Mouse (Mus musculus) frontal cortex, adult (tissue): ENCODE results near the gene Rarb.
"Not testable (repeated sequence)": the region's sequence is repeated elsewhere in the genome, so short reads cannot be mapped to it uniquely, and the experiment has no call there.

Source experiments
- ATAC-seq: cut with Nextera tagmentation; 2 replicates; pipeline ENCODE4 v1.9.2; 2017; ENCODE audit warnings: mild to moderate bottlenecking, moderate library complexity, mixed read lengths; ENCODE audit not compliant: low TSS enrichment

Rarb gene

DNA sequence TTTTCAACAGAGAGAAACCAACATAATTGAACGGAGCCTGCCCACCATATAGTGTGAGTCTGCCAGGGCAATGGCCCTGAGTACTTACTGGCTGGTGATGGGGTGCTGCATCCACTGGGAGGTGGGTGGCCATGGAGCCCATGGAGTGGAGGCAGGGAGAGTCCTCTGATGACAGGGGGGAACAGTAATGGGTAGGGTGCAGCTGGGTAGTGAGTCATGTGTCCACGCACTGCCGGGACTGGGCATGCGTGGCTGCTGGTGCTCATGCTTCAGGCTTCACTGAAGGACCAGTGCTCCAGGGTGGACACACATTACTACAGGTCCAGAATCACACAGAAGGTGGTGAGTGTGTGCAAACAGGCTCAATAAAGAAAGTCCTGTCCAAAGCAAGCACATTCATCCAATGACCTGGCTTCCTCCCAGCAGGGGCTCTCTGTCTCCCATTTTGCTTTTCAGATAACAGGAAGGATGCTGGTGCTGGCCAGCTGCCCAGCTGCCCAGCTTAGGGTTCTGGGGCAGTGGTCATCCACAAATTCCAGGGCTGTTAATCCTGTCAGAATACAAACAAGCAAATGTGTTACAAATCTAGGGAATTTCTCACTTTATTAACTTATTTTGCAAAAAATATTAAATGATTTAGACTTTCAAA is at the start of gene Rarb:
Gene Rarb, minus strand, starts transcription at position 555 of the 649 bp plus-strand sequence.
- ATAC-seq, result no peak

GRCm38 (mm10) chr14:16842036-16842435 is 23.1 kb upstream of the Rarb start:
- ATAC-seq, result no peak

- ATAC-seq, result no peak
Observed at GRCm38 (mm10) chr14:16841597-16841989, 22.6 kb upstream of the Rarb start.

DNA sequence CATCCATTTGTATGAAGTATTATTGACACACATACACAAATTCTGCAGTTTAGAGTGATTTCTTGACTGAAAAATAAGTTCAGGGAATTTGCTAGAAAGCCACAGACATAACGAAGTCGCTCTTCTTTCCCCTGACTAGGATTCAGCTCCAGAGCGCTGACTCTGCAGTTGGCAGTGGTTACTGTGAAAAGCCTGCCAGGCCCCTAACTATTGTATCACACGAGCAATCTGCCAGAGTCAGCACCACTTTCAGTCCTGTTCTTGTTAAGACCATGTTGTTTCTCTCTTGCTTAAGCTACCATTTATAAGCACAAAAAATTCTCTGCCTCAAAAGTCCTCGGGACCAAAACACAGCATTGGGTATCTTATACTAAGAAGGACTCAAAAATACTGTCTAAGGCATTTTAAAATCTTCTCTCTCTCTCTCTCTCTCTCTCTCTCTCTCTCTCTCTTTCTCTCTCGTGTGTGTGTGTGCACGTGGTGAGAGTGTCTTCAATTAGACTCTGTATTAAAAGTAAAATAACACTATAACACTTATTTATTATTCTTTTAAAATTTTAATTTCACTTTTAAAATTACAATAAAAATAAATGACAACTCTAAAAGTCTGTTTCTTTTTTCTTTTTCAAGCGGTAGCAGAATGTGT is 22.1 kb upstream of the Rarb start:
- peak; percentile 92 for ATAC-seq

DNA sequence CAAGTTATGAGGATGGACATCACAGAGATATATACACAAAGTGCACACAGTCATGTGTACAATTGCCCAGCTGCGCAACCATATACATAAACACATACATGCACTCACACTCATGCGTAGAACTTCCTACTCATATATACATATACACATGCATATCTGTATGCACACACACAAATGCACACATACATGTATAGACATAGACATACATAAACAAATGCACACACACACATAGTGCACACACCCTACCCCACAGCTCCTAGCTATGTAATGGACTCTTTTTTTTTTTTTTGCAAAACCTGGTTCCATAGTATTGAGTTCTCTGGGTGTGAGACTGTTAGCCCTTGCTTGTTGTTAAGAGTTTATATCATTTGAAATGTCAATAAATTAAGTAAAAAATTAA is 21.2 kb upstream of the Rarb start:
- no peak for ATAC-seq

GRCm38 (mm10) chr14:16815096-16815741 is 3.7 kb downstream of the Rarb start:
- no peak for ATAC-seq

DNA sequence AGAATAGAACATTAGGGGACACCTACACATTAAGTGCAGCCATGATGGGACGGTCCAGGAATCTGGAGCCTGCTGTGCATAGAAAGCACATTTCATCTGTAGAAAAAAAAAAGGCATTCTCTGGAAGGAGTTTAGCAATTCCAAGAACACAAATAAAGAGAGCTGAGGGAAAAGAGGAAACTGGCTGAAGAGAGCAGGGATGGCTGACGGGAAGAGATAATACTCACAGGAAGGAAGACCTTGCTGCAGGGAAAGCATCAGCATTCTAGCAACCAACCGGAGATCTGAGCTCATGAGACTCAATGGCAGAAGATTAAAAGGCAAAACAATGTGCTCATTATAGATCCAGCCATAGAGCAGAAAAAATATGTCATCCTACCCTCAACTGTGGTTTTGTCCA is 12.8 kb downstream of the Rarb start:
- no peak for ATAC-seq

GRCm38 (mm10) chr14:16790161-16790560 is 28.8 kb downstream of the Rarb start:
- ATAC-seq, result no peak

- no peak for ATAC-seq
Observed at GRCm38 (mm10) chr14:16781942-16782541, 36.9 kb downstream of the Rarb start.

DNA sequence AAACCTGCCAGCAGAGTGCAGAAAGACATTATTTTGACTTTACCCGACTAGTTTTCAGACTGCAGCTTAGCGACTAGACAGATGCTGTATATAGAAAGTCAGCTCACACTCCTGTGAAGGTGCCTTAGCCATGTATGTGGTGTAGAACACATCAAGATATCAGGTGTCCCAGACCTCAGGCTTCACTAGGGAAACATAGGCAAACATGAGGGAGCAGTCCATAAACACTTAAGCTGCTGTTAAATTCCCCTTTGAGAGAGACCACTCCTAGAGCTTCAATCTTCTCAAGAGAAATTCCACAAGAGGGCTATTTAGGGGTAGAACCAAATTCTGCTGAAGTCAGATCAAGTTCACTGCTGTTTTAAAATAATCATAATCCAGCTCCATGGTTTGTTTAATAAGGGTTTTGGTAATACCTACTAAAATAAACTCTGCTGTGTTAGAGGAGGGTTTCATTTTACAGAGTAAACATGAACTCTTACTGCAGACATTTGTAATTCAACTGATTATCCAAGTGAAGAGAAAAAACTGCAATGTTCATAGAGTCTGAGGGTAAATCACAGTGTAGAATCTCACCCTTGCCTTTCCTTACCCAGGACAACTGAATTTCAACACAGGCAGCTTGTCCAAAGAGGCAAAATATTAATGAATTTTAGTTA is 42.1 kb downstream of the Rarb start:
- ATAC-seq, result no peak

GRCm38 (mm10) chr14:16772927-16773326 is 46.0 kb downstream of the Rarb start:
- ATAC-seq, result no peak

DNA sequence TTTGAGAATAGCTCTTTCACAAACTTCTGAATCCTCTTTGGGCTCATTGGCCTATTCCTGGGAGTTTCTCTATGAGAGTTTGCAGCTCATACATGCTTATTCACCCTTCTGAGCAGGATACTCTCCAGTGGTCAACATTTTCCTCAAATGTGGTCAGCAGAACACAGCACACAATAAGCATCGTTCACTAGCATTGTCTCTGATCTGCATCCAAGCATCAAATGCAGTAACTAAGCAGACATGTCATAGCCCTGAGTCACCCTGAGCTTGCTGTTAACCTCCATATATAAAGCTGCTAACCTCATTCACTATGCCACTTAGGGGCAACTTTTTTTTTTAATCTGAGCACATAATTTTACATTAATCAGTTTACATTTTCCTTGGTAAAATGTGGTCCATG is 53.1 kb downstream of the Rarb start:
- ATAC-seq, result no peak

GRCm38 (mm10) chr14:16762773-16763172 is 56.2 kb downstream of the Rarb start:
- ATAC-seq, result no peak

DNA sequence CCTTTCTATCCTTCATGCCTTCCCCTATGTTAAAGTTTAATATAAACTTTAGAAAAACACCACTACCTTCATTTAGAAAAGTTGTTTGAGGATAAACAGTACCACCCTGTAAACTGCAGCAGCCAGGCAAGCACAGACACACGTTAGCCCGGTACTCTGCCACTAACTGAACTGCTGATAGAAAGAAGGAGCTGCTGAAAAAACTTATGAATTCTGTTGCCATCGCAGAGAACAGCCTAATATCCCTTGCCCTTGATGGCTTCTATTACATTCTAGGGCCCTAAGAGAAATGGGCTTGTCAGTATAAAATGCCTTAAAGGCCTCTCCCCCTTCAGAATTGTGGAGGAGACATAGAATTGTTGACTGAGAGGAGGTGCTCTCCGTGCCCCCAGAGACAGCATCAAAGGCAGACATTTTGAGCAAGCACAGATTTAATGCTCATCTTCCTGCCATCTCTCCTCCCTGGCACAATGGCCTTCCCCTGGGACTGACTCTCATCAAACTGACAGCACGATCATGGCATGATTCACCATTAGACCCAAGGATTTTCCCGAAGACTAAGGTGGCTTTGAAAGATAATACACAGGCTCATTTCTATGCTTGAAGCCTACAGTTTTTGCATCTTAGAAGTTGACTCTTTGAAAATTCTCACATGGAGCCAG is 60.1 kb downstream of the Rarb start:
- ATAC-seq, result no peak

GRCm38 (mm10) chr14:16755601-16756000 is 63.4 kb downstream of the Rarb start:
- not testable (repeated sequence) for ATAC-seq

DNA sequence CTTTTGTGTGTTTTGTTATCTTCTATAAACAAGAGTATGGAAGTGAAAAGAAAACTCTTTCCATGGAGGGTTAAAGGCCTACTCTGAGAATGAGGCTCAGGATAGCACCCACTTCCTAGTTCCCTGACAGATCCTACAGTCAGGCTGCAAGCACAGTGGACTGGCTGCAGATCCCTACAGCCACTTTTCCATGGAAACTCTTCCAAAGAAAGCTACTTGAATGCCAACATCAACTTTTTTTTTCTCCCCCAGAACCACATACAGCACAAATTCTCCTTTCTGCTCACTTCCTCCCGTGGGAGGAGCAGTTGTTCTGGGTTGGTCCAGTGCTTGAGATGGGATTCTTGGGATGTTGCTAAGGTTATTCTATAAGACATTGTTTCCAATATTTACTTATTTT is 66.3 kb downstream of the Rarb start:
- ATAC-seq, result peak; percentile 41; the same call in 1 of the 2 replicates

DNA sequence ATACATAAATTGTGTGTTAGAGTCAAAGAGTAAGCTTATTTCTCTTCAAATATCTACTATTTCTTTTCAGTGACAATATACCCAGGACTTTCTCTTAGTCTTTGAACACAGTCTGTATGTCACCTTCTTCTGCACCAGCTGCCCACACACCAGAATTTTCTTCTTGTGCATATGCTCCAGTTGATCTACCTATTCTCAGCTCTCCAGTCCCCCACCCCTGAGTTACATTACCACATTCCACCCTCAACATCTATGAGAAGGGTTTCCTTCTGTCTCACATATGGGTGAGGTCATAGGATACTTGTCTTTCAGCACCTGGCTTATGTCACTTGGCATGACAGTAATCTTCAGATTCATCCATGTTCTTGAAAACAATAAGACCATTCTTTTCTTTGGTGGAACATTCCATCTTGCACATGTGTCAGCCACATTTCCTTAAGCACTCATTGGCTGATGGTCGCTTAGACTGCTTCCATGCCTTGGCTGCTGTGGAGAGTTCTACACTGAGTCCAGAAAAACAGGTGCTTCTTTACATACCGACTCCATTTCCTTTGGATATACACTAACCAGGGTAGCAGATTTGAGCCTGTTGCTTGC is 71.9 kb downstream of the Rarb start:
- ATAC-seq, result peak; percentile 84

- peak; percentile 86 for ATAC-seq
Observed at GRCm38 (mm10) chr14:16740982-16741739, 77.8 kb downstream of the Rarb start.

DNA sequence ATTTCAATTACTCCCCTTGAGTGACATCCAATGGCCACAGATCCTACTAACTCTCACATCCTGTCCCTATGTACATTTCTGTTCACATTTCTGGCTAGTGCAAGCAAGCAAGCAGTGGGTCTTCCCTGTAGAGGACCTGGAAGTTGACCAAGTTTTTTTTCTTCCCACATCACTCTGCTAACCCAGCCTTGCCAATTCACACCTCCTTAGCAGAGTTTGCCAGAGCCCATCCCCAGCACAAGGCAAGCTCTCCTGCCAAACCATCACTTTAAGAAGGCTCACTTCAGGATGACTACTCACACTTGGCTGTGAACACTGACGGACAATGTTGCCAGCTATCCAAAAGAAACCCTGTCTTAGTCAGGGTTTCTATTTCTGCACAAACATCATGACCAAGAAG is 80.4 kb downstream of the Rarb start:
- peak; percentile 78 for ATAC-seq

DNA sequence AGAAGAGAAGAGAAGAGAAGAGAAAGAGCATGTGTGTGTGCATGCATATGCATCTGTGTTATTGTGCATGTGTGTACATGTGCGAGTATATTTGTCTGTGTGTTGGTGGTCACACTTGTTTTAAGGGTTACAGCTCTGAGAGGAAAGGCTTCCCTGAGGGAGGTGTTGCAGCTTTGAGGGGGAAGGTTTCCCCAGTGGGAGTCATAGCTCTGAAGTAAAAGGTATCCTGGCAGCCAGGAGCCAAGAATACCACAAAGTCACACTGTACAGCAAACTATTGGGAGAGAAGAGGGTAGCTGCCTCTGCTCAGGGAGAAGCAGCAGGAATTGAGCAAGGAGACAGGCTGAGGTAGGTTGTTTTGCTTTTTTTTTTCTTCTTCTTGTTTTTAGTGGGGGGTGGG is 81.2 kb downstream of the Rarb start:
- no peak for ATAC-seq
